Mouse (Mus musculus): ENCODE results near the gene Cpa5. TPM values are rescaled to one million over a fixed set of nuclear protein-coding genes. Genes with fewer than 3 reads are reported as not detected.

Gene Cpa5
- total RNA-seq, 1 experiment from 2014 or later, result not detected

DNA sequence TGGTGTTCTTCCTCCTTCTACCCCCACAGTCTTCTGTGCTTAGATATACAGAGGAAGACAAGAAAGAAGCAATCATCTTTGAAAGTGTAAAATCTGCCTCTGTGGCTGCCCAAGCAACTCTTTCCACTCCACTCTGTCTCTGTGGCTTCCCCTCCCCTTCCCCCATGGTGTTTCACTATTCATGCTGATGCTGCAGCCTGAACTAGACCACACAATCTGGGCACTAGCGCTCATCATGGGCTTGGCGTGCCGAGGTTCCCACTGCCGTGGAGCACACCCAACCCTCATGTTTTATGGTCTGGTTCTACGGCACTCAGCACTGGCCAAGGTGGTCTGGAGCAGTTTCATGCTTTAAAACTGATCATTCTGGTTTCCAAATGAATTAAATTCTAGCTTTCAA, 60.9 kb downstream of the Cpa5 start:
- ATAC-seq (replicated peaks; ENCODE audit: insufficient number of reproducible peaks, low FRiP score, low TSS enrichment, poor library complexity, severe bottlenecking), result no peak

DNA sequence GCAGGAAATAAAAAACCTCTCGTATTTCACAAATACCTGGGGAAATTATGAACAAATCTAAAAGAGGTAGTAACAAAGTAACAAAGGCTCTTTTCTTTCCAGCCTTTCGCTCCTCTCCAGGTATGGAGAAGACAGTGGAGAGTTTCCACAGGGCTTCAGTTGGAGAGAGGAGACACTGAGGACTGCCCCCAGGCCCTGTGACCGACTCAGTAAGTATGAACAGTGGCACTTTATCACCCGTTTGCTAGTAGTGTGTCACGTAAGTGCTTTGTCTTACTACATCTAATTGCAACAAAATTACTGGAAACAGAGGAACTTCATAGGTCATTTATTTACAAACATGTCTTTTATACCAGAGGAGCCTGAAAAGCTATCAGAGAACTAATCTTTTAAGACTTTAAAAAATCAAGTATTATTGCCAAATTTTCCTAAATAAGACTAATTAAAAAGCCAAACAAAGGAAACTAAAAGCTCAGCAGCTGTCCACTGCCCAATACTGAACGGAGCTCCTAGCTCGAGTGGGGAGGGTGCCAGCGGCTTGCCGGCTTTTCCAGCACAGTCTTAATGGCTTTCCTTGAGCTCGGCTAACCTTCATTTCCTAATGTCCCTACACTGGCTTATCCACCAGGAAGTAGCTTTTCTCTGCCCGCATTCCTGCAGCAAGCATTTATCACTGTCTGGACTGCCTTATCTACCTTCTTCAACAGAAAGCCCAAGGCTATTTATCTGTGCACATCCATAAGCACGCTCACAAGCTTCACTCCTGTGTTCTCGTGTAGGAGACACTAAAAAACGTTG, 63.2 kb downstream of the Cpa5 start:
- ATAC-seq (replicated peaks; ENCODE audit: insufficient number of reproducible peaks, low FRiP score, low TSS enrichment, poor library complexity, severe bottlenecking), result no peak

DNA sequence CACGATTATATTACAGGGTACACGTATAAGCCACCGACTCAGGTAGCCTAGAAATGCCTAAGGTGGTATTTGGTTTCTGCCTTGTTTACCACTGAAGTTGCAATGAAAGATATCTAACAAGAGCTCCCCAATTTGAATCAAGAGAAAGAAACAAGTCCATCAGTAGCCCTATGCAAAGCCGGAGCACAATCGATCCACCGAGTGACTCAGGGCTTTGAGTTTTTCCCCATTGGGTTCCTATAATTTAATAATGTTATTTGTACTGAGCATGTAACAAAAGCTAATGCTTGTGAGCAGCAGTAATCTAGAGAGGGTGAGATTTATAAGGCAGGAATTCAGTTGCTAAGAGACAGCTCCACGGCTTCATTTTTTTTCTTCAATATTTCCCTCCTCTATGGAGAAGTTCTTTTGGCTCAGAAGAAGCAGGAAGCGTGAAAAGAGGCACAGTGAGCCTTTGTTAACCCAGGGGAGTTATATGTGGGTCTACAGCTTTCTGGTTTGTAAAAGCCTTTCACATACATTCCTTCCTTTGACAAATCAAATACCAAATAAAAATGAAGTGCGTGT, 64.0 kb downstream of the Cpa5 start:
- ATAC-seq (replicated peaks; ENCODE audit: insufficient number of reproducible peaks, low FRiP score, low TSS enrichment, poor library complexity, severe bottlenecking), result no peak

DNA sequence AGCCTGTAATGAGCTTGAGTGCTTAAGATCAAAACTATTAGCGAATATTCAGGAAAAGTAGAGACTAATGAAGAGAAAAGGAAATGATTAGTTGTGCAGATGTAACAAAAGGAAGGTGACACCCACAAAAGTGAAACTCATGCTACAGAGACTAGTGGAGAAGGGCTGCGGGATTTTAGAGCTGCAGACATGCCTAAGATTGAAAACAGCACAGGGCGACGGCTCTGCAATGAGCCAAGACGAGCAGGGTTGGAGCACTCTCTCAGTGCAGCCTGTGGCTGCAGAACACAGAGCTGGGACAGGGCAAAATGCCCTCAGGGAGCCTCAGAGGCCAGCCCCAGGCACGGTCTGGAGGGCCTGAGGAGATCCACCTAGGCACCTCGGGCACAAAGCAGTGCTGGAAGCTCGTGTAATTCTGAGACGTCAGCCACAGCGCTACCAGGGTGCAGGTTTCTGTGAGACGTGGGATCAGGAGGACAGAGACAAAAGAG, 64.5 kb downstream of the Cpa5 start:
- no peak for ATAC-seq (replicated peaks; ENCODE audit: insufficient number of reproducible peaks, low FRiP score, low TSS enrichment, poor library complexity, severe bottlenecking)

DNA sequence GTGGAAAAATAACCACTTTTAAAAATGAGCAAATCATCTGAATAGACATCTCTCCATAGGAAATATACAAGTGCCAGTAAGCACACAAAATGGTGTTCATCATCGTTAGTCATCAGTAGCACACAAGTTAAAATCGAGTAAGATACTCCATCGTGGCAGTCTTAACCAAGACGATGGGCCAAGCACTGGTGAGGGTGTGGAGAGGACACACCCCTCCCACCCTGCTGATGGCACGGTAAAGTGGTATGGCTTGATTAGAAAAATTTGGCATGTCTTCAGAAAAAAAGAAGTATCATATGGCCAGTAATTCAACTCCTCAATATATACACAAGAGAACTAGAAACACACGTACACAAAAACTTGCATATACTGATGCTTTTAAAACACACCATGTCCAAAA, 65.7 kb downstream of the Cpa5 start:
- ATAC-seq (replicated peaks; ENCODE audit: insufficient number of reproducible peaks, low FRiP score, low TSS enrichment, poor library complexity, severe bottlenecking), result no peak

DNA sequence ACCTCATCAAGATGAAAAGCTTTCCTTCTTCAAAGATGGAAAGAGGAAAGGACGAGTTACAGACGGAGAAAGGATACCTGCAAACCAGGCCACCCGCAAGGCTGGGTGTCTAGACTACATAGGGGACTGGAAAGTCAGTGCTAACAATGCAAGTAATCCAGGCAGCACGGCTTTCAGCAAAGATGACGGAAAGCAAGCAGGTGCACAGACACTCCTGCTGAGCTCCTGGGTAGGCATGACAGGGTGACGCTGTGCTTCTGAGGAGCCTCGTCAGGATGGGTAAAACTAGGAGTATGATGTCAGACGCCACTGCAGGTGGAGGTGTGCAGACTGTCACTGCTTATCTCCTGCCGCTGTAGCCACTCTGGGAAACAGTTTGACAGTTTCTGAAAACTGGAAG, 66.8 kb downstream of the Cpa5 start:
- no peak for ATAC-seq (replicated peaks; ENCODE audit: insufficient number of reproducible peaks, low FRiP score, low TSS enrichment, poor library complexity, severe bottlenecking)

DNA sequence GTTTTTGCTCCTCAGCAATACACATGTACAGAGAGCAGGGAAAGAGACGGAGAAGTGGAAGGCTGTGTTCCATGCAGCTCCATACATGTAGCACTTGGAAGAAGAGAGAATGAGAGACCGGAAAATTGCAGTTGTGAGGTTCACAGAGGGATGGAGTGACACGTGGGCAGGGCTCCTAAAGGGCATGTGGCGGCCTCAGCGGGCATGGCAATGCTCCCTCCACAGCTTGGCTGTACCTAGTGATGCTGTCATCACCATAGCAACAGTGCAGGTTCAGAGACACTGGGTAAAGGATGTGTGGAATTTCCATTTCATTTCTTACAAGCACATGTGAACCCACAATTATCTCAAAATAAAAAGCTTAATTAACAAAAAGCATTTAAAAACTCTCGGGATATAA, 67.7 kb downstream of the Cpa5 start:
- no peak for ATAC-seq (replicated peaks; ENCODE audit: insufficient number of reproducible peaks, low FRiP score, low TSS enrichment, poor library complexity, severe bottlenecking)

DNA sequence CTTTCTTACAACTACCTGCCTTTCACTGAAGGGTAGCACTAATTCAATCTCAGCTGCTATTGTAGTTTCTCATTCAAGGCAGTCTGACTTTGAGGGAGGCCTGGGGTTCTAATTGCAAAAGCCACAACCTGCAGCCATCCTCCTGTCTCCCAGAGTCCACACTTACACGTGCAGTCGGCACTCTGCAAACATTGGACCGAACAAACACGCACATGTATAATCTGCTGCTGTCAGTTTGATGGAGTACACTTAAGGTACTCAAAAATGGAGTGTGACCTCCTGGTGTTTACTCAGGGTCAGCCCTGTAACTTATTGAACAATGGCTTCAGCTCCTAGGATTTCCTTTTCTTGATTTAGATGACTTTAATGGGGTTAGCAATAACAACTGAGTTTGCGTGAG, 68.8 kb downstream of the Cpa5 start:
- ATAC-seq (replicated peaks; ENCODE audit: insufficient number of reproducible peaks, low FRiP score, low TSS enrichment, poor library complexity, severe bottlenecking), result no peak

DNA sequence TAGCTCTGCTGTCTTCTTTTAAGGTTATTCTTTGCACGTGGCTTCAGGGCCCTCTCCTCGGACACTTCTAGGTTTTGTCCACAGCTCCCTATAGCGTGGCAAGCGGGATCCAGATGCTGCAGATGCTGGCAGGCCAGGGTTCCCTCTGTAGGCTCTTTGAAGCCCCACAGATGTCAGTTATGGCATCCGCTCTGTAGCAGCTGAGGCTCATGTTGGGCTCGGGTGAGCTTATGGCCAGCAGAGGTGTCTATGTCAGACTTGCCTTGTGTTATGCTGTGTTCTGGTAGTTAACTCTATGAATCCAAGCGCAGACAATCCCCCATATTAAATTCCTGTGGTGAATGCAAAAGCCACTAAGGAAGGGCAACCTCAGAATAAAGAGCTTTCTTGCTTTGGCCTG, 69.6 kb downstream of the Cpa5 start:
- no peak for ATAC-seq (replicated peaks; ENCODE audit: insufficient number of reproducible peaks, low FRiP score, low TSS enrichment, poor library complexity, severe bottlenecking)

Other genes starting within 250 kb of the Cpa5 start
- gene Zc3hc1, start 220.0 kb upstream of the Cpa5 start, total RNA-seq (2017), result 19.6 to 33.1 TPM (median 20.4 TPM) in 3 replicates
- 18.1 to 20.3 TPM (median 19.7 TPM) in 3 replicates for gene Klhdc10, start 209.1 kb upstream of the Cpa5 start, total RNA-seq (2017)
- 17.6 to 26.6 TPM (median 17.8 TPM) in 3 replicates for gene Tmem209, start 101.2 kb upstream of the Cpa5 start, total RNA-seq (2017)
- gene Ssmem1, start 101.2 kb upstream of the Cpa5 start, total RNA-seq (2017), result not detected in 3 replicates
- not detected in 3 replicates for gene Cpa2, start 69.4 kb upstream of the Cpa5 start, total RNA-seq (2017)
- gene Cpa4, start 42.6 kb upstream of the Cpa5 start, total RNA-seq (2017), result not detected in 3 replicates
- gene Cpa1, start 28.2 kb downstream of the Cpa5 start, total RNA-seq (2017), result not detected in 3 replicates
- 1.0 to 10.0 TPM in 2 of 3 replicates, not detected in the other for gene Cep41, start 82.7 kb downstream of the Cpa5 start, total RNA-seq (2017)
- gene Mest, start 112.5 kb downstream of the Cpa5 start, total RNA-seq (2017), result 0.86 to 2.5 TPM in 2 of 3 replicates, not detected in the other